Mouse (Mus musculus) embryonic facial prominence, embryonic 15.5 days (tissue): ENCODE results near the gene Clcnka. TPM values are rescaled to one million over a fixed set of nuclear protein-coding genes. Genes with fewer than 3 reads are reported as not detected.

Experiments
- ATAC-seq: fragments of 200-750 bp; cut with Nextera tagmentation; 2 replicates; pipeline ENCODE4 v1.8.0; 2017; ENCODE audit warnings: low read depth, moderate TSS enrichment; ENCODE audit not compliant: insufficient number of reproducible peaks, low FRiP score, low TSS enrichment
- H3K27ac ChIP-seq: fragments of 300-500 bp; sonication (generic); replicated peaks from 2 replicates; pipeline ENCODE4 v1.5.1; 2015; ENCODE audit warnings: mild to moderate bottlenecking, inconsistent platforms
- H3K27me3 ChIP-seq: fragments of 300-500 bp; sonication (generic); 2 replicates; pipeline ENCODE4 v1.6.1; 2015; ENCODE audit warnings: inconsistent platforms
- H3K36me3 ChIP-seq: fragments of 300-500 bp; sonication (generic); 2 replicates; pipeline ENCODE4 v1.6.1; 2015; ENCODE audit warnings: mild to moderate bottlenecking, inconsistent platforms
- H3K4me1 ChIP-seq: fragments of 300-500 bp; sonication (generic); 2 replicates; pipeline ENCODE4 v1.6.1; 2015; ENCODE audit warnings: inconsistent platforms
- H3K4me2 ChIP-seq: fragments of 300-500 bp; sonication (generic); replicated peaks from 2 replicates; pipeline ENCODE4 v1.6.1; 2015; ENCODE audit warnings: mild to moderate bottlenecking, inconsistent platforms
- H3K4me3 ChIP-seq: fragments of 300-500 bp; sonication (generic); replicated peaks from 2 replicates; pipeline ENCODE4 v1.5.1; 2015; ENCODE audit warnings: mild to moderate bottlenecking, inconsistent platforms
- H3K9ac ChIP-seq: fragments of 300-500 bp; sonication (generic); 2 replicates; pipeline ENCODE4 v1.6.1; 2015; ENCODE audit warnings: inconsistent platforms
- H3K9me3 ChIP-seq: fragments of 300-500 bp; sonication (generic); replicated peaks from 2 replicates; pipeline ENCODE4 v1.6.1; 2016; ENCODE audit warnings: inconsistent platforms
- WGBS: fragments of 180-500 bp; shearing (Covaris S2); methylation state at CpG from one replicate; pipeline ENCODE4 v1.1.7; 2015; 5-methylcytosine and 5-hydroxymethylcytosine counted together
- polyA plus RNA-seq: library from polyadenylated mRNA; unstranded; fragments of >200 nt; fragmentation: Nextera tagmentation; extraction: Ambion mirVana; gene quantifications from 2 replicates; pipeline ENCODE4 v1.2.1, GENCODE M21; 2015

Clcnka gene
- polyA plus RNA-seq, 1 experiment from 2014 or later, result 0.51 TPM

DNA sequence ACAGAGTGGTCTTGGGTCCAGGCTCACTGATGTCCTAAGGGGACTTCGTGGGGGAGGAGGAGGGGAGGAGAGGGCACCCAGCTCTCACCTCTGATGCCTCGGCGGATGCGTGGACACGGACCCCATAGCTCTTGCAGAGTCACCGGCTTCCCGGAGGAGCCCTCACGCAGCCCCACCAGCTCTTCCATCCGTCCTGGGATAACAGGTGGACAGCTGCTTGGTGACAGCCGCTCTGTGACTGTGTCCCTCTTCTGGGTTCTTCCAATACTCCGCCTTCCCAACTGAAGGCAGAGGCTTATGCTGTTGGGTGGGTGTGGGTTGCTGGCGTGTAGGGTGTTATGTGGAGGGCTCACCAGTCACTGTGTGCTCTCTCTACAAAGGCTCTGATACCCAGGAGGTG lies 663 bp downstream of the Clcnka start:
- no peaks in the 10 kb centered on the region for H3K9me3 ChIP-seq
- no peaks in the 10 kb centered on the region for H3K27me3 ChIP-seq
- H3K4me2 ChIP-seq, result no peak overlapping the region
- 68% methylated on average over 12 of the region's 12 CpGs for WGBS
- no peaks in the 10 kb centered on the region for H3K36me3 ChIP-seq
- no peak overlapping the region for H3K27ac ChIP-seq
- H3K4me3 ChIP-seq, result no peak overlapping the region
- H3K4me1 ChIP-seq, result peaks cover 6% of the 10 kb centered on the region; the same call in 1 of the 2 replicates
- H3K9ac ChIP-seq, result no peak overlapping the region
- ATAC-seq, result peak; percentile 44; the same call in 1 of the 2 replicates

DNA sequence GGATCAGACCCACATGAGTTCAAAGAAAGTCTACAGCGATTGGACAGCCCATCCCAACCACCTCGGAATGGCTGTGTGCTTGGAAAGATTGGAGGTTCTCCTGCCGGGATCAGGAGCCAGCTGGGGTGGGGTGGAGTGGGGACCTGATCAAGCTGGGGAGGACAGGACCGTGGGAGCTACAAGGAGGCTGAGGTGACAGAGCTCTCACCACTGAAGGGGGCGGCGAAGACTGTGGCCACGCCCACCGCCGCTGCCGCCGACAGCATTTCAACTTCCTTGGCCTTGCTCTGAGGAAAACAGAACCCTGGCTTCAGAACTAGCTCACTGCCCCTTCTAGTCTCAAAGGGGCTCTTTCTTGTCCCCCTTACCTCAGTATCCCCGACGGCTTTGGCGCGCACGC lies 3.8 kb downstream of the Clcnka start:
- Histone ChIP-seq H3K27ac (no peak overlapping the region), H3K4me1 (peaks cover 6% of the 10 kb centered on the region; the same call in 1 of the 2 replicates), H3K9me3 (no peaks in the 10 kb centered on the region), H3K4me3 (no peak overlapping the region), H3K27me3 (no peaks in the 10 kb centered on the region), H3K36me3 (no peaks in the 10 kb centered on the region), H3K4me2 (peak overlapping the region; percentile 27; the same call in 1 of the 2 replicates), H3K9ac (no peak overlapping the region)
- ATAC-seq, result no peak
- 17% methylated on average over 16 of the region's 16 CpGs for WGBS

DNA sequence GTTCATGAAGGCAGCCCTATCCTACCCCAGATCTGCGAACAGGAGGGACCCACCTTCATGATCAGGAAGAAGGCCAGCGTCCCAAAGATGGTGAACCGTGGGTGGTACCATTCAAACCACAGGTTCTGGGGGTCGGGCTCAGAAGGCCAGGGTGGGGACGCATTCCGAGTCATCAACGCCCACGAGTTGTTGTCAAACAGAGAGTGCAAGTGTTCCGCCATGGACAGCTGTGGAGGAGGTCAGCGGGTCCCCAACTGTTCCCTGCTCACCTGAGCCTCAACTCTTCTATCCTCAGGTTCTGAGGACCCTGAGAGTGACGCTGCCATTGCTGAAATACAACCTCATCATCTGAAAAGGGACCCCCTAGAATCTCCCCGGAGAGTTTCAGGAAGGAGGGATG lies 7.2 kb downstream of the Clcnka start:
- no peaks in the 10 kb centered on the region for H3K36me3 ChIP-seq
- H3K27ac ChIP-seq, result no peak overlapping the region
- peaks cover 6% of the 10 kb centered on the region; the same call in 1 of the 2 replicates for H3K4me1 ChIP-seq
- H3K4me3 ChIP-seq, result no peak overlapping the region
- no peaks in the 10 kb centered on the region for H3K9me3 ChIP-seq
- H3K9ac ChIP-seq, result no peak overlapping the region
- no peak overlapping the region for H3K4me2 ChIP-seq
- no peak for ATAC-seq
- WGBS, result 79% methylated on average over 12 of the region's 12 CpGs
- H3K27me3 ChIP-seq, result no peaks in the 10 kb centered on the region; the same call in 1 of the 2 replicates

DNA sequence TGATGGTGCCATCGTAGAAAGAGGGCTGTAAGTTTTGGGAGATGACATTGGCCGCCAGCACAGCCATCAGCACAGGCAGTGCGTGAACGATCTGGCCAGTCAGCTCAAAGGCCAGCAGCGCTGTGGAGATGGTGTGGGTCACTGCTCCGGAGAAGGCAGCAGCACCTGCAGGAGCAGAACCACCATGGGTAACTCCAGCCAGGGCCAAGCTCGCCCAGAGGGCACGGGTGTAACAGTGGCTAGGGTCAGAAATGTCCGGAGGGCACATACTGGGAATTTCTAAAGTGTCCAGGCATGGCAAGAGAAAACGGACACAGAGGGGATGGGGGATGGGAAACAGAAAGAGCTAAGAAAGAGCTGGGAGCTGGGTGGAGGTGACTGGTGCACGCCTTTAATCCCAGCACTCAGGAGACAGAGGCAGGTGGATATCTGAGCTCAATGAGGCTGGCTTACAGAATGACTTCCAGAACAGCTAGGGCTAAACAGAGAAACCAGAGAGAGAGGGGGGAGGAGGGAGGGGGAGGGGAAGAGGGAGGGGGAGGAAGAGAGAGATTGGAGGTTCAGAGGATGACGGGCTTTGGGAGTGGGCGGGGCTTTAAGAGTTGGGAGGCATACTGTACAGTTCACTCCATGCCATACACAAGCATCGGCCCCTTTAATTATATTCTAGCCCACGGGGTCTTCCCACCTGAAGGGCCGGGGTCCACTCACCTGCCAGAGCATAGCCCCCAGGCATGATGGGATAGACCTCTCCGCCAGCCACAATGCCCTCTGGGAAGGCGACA lies 9.0 kb downstream of the Clcnka start:
- Histone ChIP-seq H3K9me3 (no peaks in the 10 kb centered on the region), H3K36me3 (no peaks in the 10 kb centered on the region), H3K27me3 (peaks cover under 1% of the 10 kb centered on the region), H3K4me3 (no peak overlapping the region), H3K9ac (no peak overlapping the region), H3K4me1 (peaks cover under 1% of the 10 kb centered on the region; the same call in 1 of the 2 replicates), H3K4me2 (no peak overlapping the region), H3K27ac (no peak overlapping the region)
- ATAC-seq, result no peak
- 63% methylated on average over 18 of the region's 18 CpGs for WGBS

DNA sequence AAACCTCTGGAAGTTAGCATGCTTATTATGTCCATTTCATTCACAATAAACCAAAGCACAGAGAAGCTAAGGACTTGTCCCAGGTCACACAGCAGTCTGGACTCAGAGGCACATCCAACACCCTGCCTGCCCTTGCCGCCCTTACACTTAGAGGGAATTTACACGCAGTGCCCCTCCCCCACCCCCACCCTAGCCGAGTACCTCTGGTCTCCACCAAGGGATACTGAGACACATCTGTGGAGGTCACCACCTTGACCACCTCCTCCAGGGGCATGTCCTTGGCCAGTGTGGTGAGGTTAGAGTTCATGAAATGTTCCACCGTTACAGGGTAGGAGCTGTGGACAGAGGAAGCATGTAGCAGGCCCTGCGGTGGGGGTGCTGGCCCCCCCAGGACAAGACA lies 10.6 kb downstream of the Clcnka start:
- Histone ChIP-seq H3K27me3 (peaks cover 17% of the 10 kb centered on the region), H3K4me1 (peaks cover 2% of the 10 kb centered on the region; the same call in 1 of the 2 replicates), H3K4me3 (no peak overlapping the region), H3K27ac (no peak overlapping the region), H3K4me2 (no peak overlapping the region), H3K9me3 (no peaks in the 10 kb centered on the region), H3K9ac (no peak overlapping the region), H3K36me3 (no peaks in the 10 kb centered on the region)
- no peak for ATAC-seq
- 69% methylated on average over 5 of the region's 5 CpGs for WGBS

DNA sequence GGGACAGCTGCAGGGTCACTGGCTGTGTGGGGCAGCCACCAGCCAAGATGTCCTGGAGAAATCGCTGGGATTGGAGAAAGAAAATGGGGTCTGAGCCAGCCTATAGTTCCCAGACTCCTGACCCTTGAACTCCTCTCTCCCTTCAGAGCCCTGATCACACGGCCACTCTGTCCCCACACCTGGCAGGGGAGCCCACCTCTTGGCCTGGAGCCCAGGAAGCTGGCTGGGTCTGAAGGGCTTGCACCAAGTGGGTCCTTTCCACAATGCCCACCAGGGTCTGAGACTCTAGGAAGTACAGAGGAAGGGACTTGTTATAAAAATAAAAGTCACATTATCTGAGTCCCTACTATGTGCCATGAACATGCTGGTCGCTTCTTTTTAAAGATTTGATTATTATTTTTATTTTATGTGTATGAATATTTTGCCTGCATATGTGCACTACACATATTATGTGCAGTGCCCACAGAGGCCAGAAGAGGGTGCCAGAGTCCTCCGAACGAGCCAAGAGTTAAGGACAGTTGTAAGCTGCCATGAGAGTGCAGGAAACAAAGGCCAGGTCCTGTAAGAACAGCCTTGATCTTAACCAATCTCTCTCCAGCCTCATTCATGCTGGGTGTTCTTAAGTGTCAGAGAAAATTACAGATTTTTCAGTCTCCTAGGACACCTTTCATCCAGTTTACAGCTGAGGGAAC lies 11.3 kb downstream of the Clcnka start:
- H3K9ac ChIP-seq, result no peak overlapping the region
- peaks cover 9% of the 10 kb centered on the region for H3K4me1 ChIP-seq
- H3K27ac ChIP-seq, result no peak overlapping the region
- ATAC-seq, result no peak
- no peak overlapping the region for H3K4me2 ChIP-seq
- peaks cover 24% of the 10 kb centered on the region for H3K27me3 ChIP-seq
- no peak overlapping the region for H3K4me3 ChIP-seq
- WGBS, result 17% methylated on average over 5 of the region's 5 CpGs
- no peaks in the 10 kb centered on the region for H3K9me3 ChIP-seq
- H3K36me3 ChIP-seq, result no peaks in the 10 kb centered on the region

DNA sequence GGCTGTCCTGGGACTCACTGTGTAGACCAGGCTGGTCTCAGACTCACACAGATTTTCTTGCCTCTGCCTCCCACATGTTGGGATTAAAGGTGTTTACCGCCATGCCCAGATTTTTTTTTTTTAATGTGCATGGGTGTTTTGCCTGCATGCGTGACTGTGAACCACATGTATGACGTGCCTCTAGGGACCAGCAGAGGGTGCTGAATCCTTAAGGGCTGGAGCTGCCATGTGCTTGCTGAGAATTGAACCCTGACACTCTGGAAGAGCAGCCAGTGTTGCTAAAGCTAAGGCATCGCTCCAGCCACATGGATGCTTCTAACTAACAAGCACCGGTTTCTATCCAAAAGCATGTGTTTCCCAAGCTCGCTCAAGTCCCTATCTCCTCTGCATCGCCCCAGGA lies 12.4 kb downstream of the Clcnka start:
- 68% methylated on average over 7 of the region's 7 CpGs for WGBS
- Histone ChIP-seq H3K36me3 (no peaks in the 10 kb centered on the region), H3K9me3 (no peaks in the 10 kb centered on the region), H3K27ac (no peak overlapping the region), H3K4me1 (peaks cover 11% of the 10 kb centered on the region), H3K9ac (no peak overlapping the region), H3K27me3 (peaks cover 35% of the 10 kb centered on the region), H3K4me2 (no peak overlapping the region), H3K4me3 (no peak overlapping the region)
- no peak for ATAC-seq

DNA sequence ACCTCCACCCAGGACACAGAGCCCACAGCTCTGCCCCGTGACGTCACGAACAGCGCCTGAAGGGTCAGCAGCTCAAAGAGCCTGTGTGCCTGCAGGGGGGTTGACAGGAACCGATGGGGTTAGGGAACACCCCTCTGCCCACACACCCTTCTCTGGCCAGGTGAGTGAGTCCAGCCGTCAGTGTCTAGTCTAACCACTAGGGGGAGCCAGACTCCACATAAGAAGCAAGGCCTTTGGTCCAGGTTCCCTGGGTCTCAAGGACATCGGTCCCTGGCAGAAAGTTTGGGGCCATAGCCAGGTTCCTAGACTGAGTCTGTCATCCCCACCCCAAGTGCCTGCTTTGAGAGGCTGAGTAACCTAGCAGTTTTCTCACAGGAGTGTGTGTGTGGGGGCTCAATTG lies 13.2 kb downstream of the Clcnka start:
- no peak overlapping the region for H3K27ac ChIP-seq
- ATAC-seq, result no peak
- no peak overlapping the region for H3K9ac ChIP-seq
- no peaks in the 10 kb centered on the region for H3K36me3 ChIP-seq
- WGBS, result 0% methylated on average over 7 of the region's 7 CpGs
- H3K9me3 ChIP-seq, result no peaks in the 10 kb centered on the region
- H3K4me3 ChIP-seq, result no peak overlapping the region
- H3K27me3 ChIP-seq, result peaks cover 44% of the 10 kb centered on the region
- H3K4me1 ChIP-seq, result peaks cover 11% of the 10 kb centered on the region
- H3K4me2 ChIP-seq, result no peak overlapping the region

DNA sequence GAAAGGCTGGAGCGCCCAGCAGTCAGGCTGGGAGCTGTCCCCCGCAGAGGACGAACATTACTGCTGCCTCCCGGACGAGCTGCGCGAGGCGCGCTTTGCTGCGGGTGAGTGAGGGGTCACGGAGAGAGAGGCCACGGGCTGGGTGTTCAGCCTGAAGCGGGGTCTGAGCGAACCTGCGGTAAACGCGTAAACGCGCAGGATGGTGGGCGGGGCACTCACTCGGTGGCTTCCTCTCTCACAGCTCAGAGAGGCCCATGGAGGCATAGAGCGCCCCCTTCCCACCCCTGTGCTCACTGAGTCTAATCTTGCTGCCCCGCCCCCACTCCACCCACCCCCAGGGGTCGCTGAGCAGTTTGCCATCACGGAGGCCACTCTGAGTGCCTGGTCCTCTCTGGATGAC lies 16.1 kb downstream of the Clcnka start:
- H3K9me3 ChIP-seq, result no peaks in the 10 kb centered on the region
- peak overlapping the region; percentile 41 for H3K4me3 ChIP-seq
- H3K9ac ChIP-seq, result 0 out of 2 replicates have a peak overlapping the region, but pooled peaks have one; percentile 9
- peak overlapping the region; percentile 66 for H3K4me2 ChIP-seq
- H3K27me3 ChIP-seq, result peaks cover 45% of the 10 kb centered on the region
- peaks cover 11% of the 10 kb centered on the region for H3K4me1 ChIP-seq
- no peak overlapping the region for H3K27ac ChIP-seq
- no peaks in the 10 kb centered on the region for H3K36me3 ChIP-seq
- no peak for ATAC-seq
- 1% methylated on average over 25 of the region's 25 CpGs for WGBS

DNA sequence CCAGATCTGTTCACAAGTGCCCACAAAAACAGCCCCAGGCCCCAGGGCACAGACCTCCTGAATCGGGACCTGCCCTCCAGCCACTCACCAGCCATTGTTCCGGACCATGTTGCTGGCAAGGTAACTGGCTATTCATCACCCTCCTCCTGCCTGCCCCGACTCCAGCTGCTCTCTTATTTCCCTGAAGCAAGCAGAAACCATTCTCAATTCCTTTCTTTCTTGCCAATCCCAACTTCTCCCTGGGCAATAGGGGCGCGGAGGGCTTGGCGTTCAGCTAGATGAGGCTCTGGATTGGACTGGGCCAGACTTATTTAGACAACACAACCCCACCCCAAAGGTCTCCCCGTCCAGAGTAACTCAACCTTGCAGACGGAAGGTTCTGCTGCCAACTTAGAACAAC lies 18.9 kb downstream of the Clcnka start:
- no peak for ATAC-seq
- H3K9ac ChIP-seq, result no peak overlapping the region
- no peaks in the 10 kb centered on the region for H3K9me3 ChIP-seq
- peaks cover 11% of the 10 kb centered on the region for H3K4me1 ChIP-seq
- H3K27ac ChIP-seq, result no peak overlapping the region
- no peaks in the 10 kb centered on the region for H3K36me3 ChIP-seq
- peaks cover 45% of the 10 kb centered on the region for H3K27me3 ChIP-seq
- H3K4me3 ChIP-seq, result no peak overlapping the region
- no peak overlapping the region for H3K4me2 ChIP-seq
- WGBS, result 54% methylated on average over 8 of the region's 8 CpGs

DNA sequence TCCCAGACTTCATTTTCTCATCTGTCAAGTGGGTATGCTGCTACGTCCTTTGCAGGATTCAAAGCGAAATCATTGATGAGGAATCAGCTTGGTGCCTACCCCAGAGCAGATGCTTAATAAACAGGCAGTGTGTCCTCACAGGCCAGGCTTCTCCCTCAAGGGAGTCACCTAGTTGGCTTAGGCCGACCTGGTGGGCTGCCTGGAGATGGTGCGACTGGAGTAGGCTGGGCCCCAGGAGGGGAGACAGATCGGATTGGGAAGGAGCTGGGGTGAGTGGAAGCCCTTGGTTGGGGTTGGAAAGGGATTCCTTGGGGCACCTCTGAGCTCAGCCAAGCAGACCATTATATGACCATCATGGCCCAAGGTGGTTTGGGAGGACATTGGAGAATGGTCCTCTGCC lies 26.1 kb downstream of the Clcnka start:
- no peaks in the 10 kb centered on the region for H3K9me3 ChIP-seq
- H3K27me3 ChIP-seq, result peaks cover 16% of the 10 kb centered on the region
- H3K36me3 ChIP-seq, result no peaks in the 10 kb centered on the region
- H3K4me2 ChIP-seq, result no peak overlapping the region
- no peak for ATAC-seq
- H3K4me3 ChIP-seq, result no peak overlapping the region
- H3K4me1 ChIP-seq, result peaks cover 10% of the 10 kb centered on the region
- H3K27ac ChIP-seq, result no peak overlapping the region
- H3K9ac ChIP-seq, result no peak overlapping the region
- 91% methylated on average over 5 of the region's 5 CpGs for WGBS
